Mouse (Mus musculus) cortical plate, adult 2 months (tissue): ENCODE measurements at regions not wholly inside any gene's neighbourhood (a gene's known extent, or its start where the extent isn't known, plus 50 kb on each side); places are given as distances from the start of the nearest gene placed in this dataset.

Experiments used
- CTCF ChIP-seq: fragments of 200-500 bp; IDR thresholded peaks from 2 replicates; pipeline ENCODE4 v1.5.1; 2011; ENCODE audit warnings: mild to moderate bottlenecking, control low read depth, low read length; ENCODE audit not compliant: insufficient read depth; ENCODE audit errors: extremely low read depth
- POLR2A ChIP-seq: fragments of 200-500 bp; IDR thresholded peaks from 2 replicates; pipeline ENCODE4 v1.6.1; 2011; ENCODE audit warnings: mild to moderate bottlenecking, low read length, control low read depth; ENCODE audit not compliant: insufficient read depth; ENCODE audit errors: extremely low read depth

DNA sequence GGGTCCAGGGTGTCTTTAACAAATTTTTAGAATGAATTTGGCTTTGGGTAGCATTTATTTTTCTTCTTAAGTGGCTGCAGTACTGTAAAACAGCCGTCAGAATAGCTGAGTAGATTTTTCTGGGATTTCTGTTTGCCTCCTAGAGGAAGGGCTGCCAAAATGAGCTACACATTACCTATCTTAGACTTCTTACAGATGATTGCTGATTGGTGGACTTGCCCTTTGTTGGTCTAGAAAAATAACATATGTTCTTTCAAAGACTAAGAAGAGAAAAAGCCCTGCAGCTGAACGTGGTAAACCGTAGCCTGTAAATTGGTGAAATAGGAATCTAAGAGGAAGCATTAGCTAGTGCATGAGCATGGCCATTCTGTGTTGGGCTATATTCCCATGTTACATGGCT, 276.7 kb upstream of the Mms22l start:
- TF ChIP-seq POLR2A (no peak), CTCF (no peak)
